Mouse (Mus musculus): ENCODE measurements at regions not wholly inside any gene's neighbourhood (a gene's known extent, or its start where the extent isn't known, plus 50 kb on each side); places are given as distances from the start of the nearest gene placed in this dataset.

DNA sequence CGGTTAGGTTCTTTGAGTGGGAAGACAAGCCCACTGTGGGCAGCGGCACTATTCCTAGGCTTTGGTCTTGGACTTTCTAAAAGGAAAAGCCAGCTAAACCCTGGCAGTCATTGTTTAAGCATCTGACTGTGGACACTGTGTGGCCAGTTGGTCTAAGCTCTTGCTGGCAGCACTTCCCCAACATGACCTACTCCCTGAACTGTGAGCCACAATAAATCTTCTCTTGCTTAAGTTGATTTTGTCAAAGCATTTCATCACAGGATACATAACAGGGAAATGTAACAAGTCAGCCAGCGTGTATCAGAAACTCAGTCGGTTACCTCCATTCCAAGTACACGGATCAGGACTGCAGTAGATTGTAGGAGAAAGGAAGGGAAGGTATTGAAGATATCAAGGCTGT lies 52.9 kb upstream of the Atxn1 start:
- no peak for TF ChIP-seq CTCF (IDR thresholded peaks at IDR 0.05; ENCODE audit: insufficient read depth, low read depth, low read length)
- TF ChIP-seq POLR2A (IDR thresholded peaks at IDR 0.05; ENCODE audit: insufficient read depth, low read depth, low read length) = no peak
